Mouse (Mus musculus) intestine, postnatal 0 days (tissue): ENCODE data around the gene Fosb. TPM values are rescaled to one million over a fixed set of nuclear protein-coding genes. Genes with fewer than 3 reads are reported as not detected.
A peak's percentile ranks its signal among the peaks of the same experiment; 100 is the strongest.
"Not testable (repeated sequence)": the region's sequence is repeated elsewhere in the genome, so short reads cannot be mapped to it uniquely, and the experiment has no call there.

Source experiments
- ATAC-seq: fragments of 200-750 bp; cut with Nextera tagmentation; 2 replicates; pipeline ENCODE4 v1.8.0; 2017; ENCODE audit warnings: mild to moderate bottlenecking, moderate TSS enrichment, moderate library complexity
- H3K27ac ChIP-seq: fragments of 300-500 bp; sonication (generic); 2 replicates; pipeline ENCODE4 v1.5.1; 2014; ENCODE audit warnings: mild to moderate bottlenecking, low read depth, low read length, moderate library complexity
- H3K27me3 ChIP-seq: fragments of 300-500 bp; sonication (generic); replicated peaks from 2 replicates; pipeline ENCODE4 v1.6.1; 2014; ENCODE audit warnings: low read length, mixed read lengths; ENCODE audit not compliant: control insufficient read depth, insufficient read depth
- H3K36me3 ChIP-seq: fragments of 300-500 bp; sonication (generic); 2 replicates; pipeline ENCODE4 v1.6.1; 2014; ENCODE audit warnings: mild to moderate bottlenecking, moderate library complexity; ENCODE audit not compliant: control insufficient read depth, insufficient read depth
- H3K4me1 ChIP-seq: fragments of 300-500 bp; sonication (generic); replicated peaks from 2 replicates; pipeline ENCODE4 v1.6.1; 2014; ENCODE audit warnings: antibody characterized with exemption, low read length, mixed read lengths; ENCODE audit not compliant: control insufficient read depth, insufficient read depth
- H3K4me2 ChIP-seq: fragments of 300-500 bp; sonication (generic); replicated peaks from 2 replicates; pipeline ENCODE4 v1.6.1; 2014; ENCODE audit warnings: low read depth, mild to moderate bottlenecking, moderate library complexity
- H3K4me3 ChIP-seq: fragments of 300-500 bp; sonication (generic); 2 replicates; pipeline ENCODE4 v1.5.1; 2014; ENCODE audit warnings: low read depth, low read length
- H3K9ac ChIP-seq: fragments of 300-500 bp; sonication (generic); 2 replicates; pipeline ENCODE4 v1.6.1; 2014; ENCODE audit warnings: mild to moderate bottlenecking, low read depth, low read length
- H3K9me3 ChIP-seq: fragments of 300-500 bp; sonication (generic); 2 replicates; pipeline ENCODE4 v1.6.1; 2016; ENCODE audit warnings: mixed run types; ENCODE audit not compliant: control insufficient read depth
- CTCF ChIP-seq: sonication (generic); IDR thresholded peaks from 2 replicates; pipeline ENCODE4 v1.5.1; 2016; ENCODE audit warnings: low read depth, mild to moderate bottlenecking, control low read depth, antibody characterized with exemption, moderate library complexity
- WGBS: fragments of 180-500 bp; shearing (Covaris S2); extraction: QIAGEN DNeasy Blood & Tissue Kit; methylation state at CpG from one replicate; pipeline ENCODE4 v1.1.7; 2014; 5-methylcytosine and 5-hydroxymethylcytosine counted together
- polyA plus RNA-seq: library from polyadenylated mRNA; unstranded; fragments of >200 nt; fragmentation: Nextera tagmentation; extraction: Ambion mirVana; gene quantifications from 2 replicates; pipeline ENCODE4 v1.2.1, GENCODE M21; 2015

Fosb gene
- polyA plus RNA-seq, 1 experiment from 2014 or later, result 0.12 TPM

GRCm38 (mm10) chr7:19282385-19282784 is 27.5 kb downstream of the Fosb start, which contains the start of gene Rtn2:
Gene Rtn2, plus strand, starts transcription at chr7:19282624.
- H3K4me1 ChIP-seq, result no peaks in the 10 kb centered on the region; the same call in 1 of the 2 replicates
- H3K27me3 ChIP-seq, result peaks cover 42% of the 10 kb centered on the region
- no peak within 1 kb of the TSS for H3K27ac ChIP-seq
- H3K4me2 ChIP-seq, result peak within 1 kb of the TSS; percentile 88
- no peaks in the 10 kb centered on the region for H3K36me3 ChIP-seq
- under 1% methylated on average over 36 of the region's 37 CpGs for WGBS
- H3K4me3 ChIP-seq, result peak within 1 kb of the TSS; percentile 56
- ATAC-seq, result peak; percentile 75
- peak within 1 kb of the TSS; percentile 35; the same call in 1 of the 2 replicates for H3K9ac ChIP-seq
- no peak for TF ChIP-seq CTCF
- H3K9me3 ChIP-seq, result no peaks in the 10 kb centered on the region

DNA sequence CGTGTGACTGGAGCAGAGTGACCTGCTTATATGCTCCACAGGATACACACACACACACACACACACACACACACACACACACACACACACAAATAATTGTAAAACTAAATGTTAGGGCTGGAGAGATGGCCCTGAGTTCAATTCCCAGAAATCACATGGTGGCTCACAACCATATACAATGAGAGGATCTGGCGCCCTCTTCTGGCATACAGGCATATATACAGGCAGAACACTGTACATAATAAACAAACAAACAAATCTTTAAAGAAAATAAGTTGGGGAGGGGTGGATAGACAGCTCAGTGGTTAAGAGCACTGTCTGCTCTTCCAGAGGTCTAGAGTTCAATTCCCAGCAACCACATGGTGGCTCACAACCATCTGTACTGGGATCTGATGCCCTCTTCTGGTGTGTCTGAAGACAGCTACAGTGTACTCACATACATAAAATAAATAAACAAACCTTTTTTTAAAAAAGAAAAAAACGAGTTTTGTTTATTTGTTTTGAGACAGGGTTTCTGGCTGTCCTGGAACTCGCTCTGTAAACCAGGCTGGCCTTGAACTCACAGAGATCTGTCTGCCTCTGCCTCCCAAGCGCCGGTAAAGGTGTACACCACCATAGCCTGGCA is 28.1 kb downstream of the Fosb start:
- not testable (repeated sequence) for H3K9me3 ChIP-seq, H3K9ac ChIP-seq, H3K4me1 ChIP-seq, H3K36me3 ChIP-seq, H3K27ac ChIP-seq
- Histone ChIP-seq H3K4me3 (0 out of 2 replicates have a peak overlapping the region, but pooled peaks have one; percentile 56), H3K4me2 (peak overlapping the region; percentile 88), H3K27me3 (peaks cover 42% of the 10 kb centered on the region)
- peak; percentile 80 for TF ChIP-seq CTCF
- 0 out of 2 replicates have a peak, but pooled peaks have one; percentile 2 for ATAC-seq
- 33% methylated on average over 6 of the region's 6 CpGs for WGBS

- peaks cover 42% of the 10 kb centered on the region for H3K27me3 ChIP-seq
- ATAC-seq, result no peak
- H3K4me3 ChIP-seq, result peak within 1 kb of the TSS; percentile 33
- peak; percentile 33 for TF ChIP-seq CTCF
- WGBS, result under 1% methylated on average over 46 of the region's 46 CpGs
- H3K9ac ChIP-seq, result no peak within 1 kb of the TSS
- no peaks in the 10 kb centered on the region for H3K36me3 ChIP-seq
- no peaks in the 10 kb centered on the region; the same call in 1 of the 2 replicates for H3K4me1 ChIP-seq
- H3K27ac ChIP-seq, result no peak within 1 kb of the TSS
- H3K4me2 ChIP-seq, result peak within 1 kb of the TSS; percentile 60
- no peaks in the 10 kb centered on the region for H3K9me3 ChIP-seq
Measured at GRCm38 (mm10) chr7:19279581-19280114, 30.2 kb downstream of the Fosb start, which contains the start of gene Ppm1n. Gene Ppm1n, minus strand, starts transcription at chr7:19280064.

DNA sequence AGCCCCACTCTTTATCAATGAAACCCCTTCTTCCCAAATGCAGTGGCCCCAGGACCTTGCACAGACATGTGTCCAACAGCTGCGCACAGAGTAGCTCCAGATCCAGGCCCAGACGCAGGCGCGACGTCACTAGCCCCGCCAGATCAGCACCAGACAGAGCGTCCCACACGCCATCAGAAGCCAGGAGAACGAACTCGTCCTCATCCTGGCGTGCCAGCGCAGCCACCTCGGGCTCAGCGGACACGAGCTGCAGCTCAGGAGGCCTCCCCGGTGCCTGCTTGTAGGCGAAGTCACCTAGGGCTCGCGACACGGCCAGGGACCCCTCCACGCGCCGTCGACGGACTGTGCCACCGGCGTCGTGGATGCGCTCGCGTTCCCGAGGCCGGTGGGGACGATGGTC is 30.8 kb downstream of the Fosb start:
- WGBS, result 3% methylated on average over 34 of the region's 34 CpGs
- no peak overlapping the region for H3K27ac ChIP-seq
- H3K36me3 ChIP-seq, result no peaks in the 10 kb centered on the region
- ATAC-seq, result no peak
- TF ChIP-seq CTCF, result no peak
- H3K4me1 ChIP-seq, result no peaks in the 10 kb centered on the region; the same call in 1 of the 2 replicates
- peak overlapping the region; percentile 33 for H3K4me3 ChIP-seq
- H3K9me3 ChIP-seq, result no peaks in the 10 kb centered on the region
- H3K4me2 ChIP-seq, result peak overlapping the region; percentile 60
- no peak overlapping the region for H3K9ac ChIP-seq
- H3K27me3 ChIP-seq, result peaks cover 42% of the 10 kb centered on the region

- Histone ChIP-seq H3K9ac (no peak overlapping the region), H3K27me3 (peaks cover 32% of the 10 kb centered on the region), H3K36me3 (no peaks in the 10 kb centered on the region), H3K9me3 (no peaks in the 10 kb centered on the region), H3K4me3 (no peak overlapping the region), H3K4me1 (no peaks in the 10 kb centered on the region; the same call in 1 of the 2 replicates), H3K4me2 (no peak overlapping the region), H3K27ac (no peak overlapping the region)
- 55% methylated on average over 4 of the region's 4 CpGs for WGBS
- ATAC-seq, result no peak
- peak; percentile 64 for TF ChIP-seq CTCF
Measured at GRCm38 (mm10) chr7:19276253-19276652, 33.6 kb downstream of the Fosb start.

- Histone ChIP-seq H3K9me3 (no peaks in the 10 kb centered on the region), H3K4me1 (no peaks in the 10 kb centered on the region), H3K4me3 (peak overlapping the region; percentile 93), H3K27ac (peak overlapping the region; percentile 95), H3K36me3 (peaks cover 6% of the 10 kb centered on the region; the same call in 1 of the 2 replicates), H3K9ac (peak overlapping the region; percentile 71), H3K4me2 (peak overlapping the region; percentile 95), H3K27me3 (no peaks in the 10 kb centered on the region)
- ATAC-seq, result peak; percentile 70
- WGBS, result 1% methylated on average over 31 of the region's 36 CpGs
- TF ChIP-seq CTCF, result no peak
Measured at GRCm38 (mm10) chr7:19272173-19272764, 37.6 kb downstream of the Fosb start.
